Comparison of ENCODE assay signal across 13 mouse cellular contexts in the genomic region with DNA sequence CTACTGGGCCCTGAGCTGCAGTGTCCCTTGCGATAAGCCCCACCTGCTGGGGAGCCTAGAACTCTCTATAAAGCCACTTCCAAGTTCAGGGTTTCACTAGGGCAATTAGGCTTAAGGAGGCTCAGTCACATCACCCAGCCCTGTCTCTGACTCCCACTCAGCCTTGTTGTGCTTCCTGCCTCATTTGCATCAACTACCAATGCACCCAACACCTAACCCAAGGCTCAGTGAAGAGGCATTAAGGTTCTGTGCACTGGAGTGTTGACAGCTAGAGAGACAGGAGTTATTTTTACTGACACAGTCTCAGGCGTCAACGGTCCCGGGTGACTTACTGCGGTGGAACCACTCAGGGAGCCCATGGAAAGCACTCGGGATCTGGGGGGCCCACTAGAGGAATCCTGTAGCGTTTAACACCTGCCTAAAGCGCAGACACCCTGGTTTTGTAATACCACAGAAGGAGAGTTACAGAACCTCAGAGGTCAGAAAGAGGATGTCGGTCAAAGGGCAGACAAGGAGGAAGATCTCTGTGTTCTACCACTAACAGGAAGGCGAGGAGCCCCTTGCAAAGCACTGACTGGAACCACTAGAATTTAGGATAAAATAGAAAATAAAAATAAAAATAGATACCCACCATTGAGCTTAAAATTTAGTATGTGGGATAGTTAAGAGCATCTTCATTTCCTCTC. TPM values are rescaled to one million over a fixed set of nuclear protein-coding genes. Genes with fewer than 3 reads are reported as not detected.
DNase-seq lines count a peak whose midpoint lies in the region; ATAC-seq and TF ChIP-seq lines count a peak whose summit lies in the region.
"Had no signal": no experiment of that assay in that cellular context is flagged by ENCODE, and none has a peak within 500 bp of the region (broad histone marks: within the 10 kb centered on the region; RNA-seq: fewer than 3 reads in every experiment).

No protein-coding gene starts in this region.

- no peak for TF ChIP-seq CTCF in spleen, adult 2 months (IDR thresholded peaks at IDR 0.05; ENCODE audit: extremely low read depth, insufficient read depth, insufficient read length, insufficient replicate concordance)

- H3K4me2 ChIP-seq in heart, embryonic 12.5 days = peak overlapping the region; percentile 37

- no peak overlapping the region for H3K4me3 ChIP-seq in heart, embryonic 12.5 days
- 0 out of 2 replicates have a peak overlapping the region, but pooled peaks have one; percentile 18 for H3K4me3 ChIP-seq in spleen, adult 2 months (ENCODE audit: extremely low read depth, insufficient read depth, insufficient read length)
- H3K4me3 ChIP-seq: embryonic facial prominence, embryonic 10.5 days had no signal

- H3K9me3 ChIP-seq in heart, embryonic 12.5 days (replicated peaks) = no peaks in the 10 kb centered on the region
- H3K9me3 ChIP-seq: embryonic facial prominence, embryonic 10.5 days had no signal

- peak overlapping the region; percentile 79 for H3K27ac ChIP-seq in heart, embryonic 12.5 days (ENCODE audit: poor library complexity, severe bottlenecking)
- H3K27ac ChIP-seq in spleen, adult 2 months (ENCODE audit: insufficient read depth, low read length) = peak overlapping the region; percentile 87
- H3K27ac ChIP-seq: embryonic facial prominence, embryonic 10.5 days; liver, embryonic 14.5 days had no signal

- no peak for TF ChIP-seq POLR2A in spleen, adult 2 months (IDR thresholded peaks at IDR 0.05; ENCODE audit: low read depth, low read length)

- no peak for DNase-seq in heart, postnatal 14 days
- DNase-seq in lung, postnatal 36 days = peak; percentile 54
- no peak for DNase-seq in lung, postnatal 4 days
- DNase-seq in spleen, adult 2 months (ENCODE audit: low read depth in 1 of 2, low spot score in 2 of 2) = peak; percentile 57 to 68
- no peak for DNase-seq in cerebellum, adult 11 months
- no peak for DNase-seq in liver
- DNase-seq: cerebellum, adult 8-10 months; thymus, postnatal 4 days had no signal

- no peak overlapping the region for H3K9ac ChIP-seq in heart, embryonic 12.5 days
- H3K9ac ChIP-seq: liver, embryonic 14.5 days had no signal

- WGBS in heart, embryonic 12.5 days = 34% methylated on average over 10 of the region's 10 CpGs
- 11% methylated on average over 10 of the region's 10 CpGs for whole genome bisulfite sequencing in spleen, adult 2 months

- H3K36me3 ChIP-seq in heart, embryonic 12.5 days = no peaks in the 10 kb centered on the region
- no peaks in the 10 kb centered on the region for H3K36me3 ChIP-seq in spleen, adult 2 months (ENCODE audit: control insufficient read depth, insufficient read depth, low read length)
- H3K36me3 ChIP-seq: embryonic facial prominence, embryonic 10.5 days had no signal

- intact Hi-C loops in heart, postnatal 14 days (cut with DNase I) = no loop called here

- peaks cover 21% of the 10 kb centered on the region; the same call in 1 of the 2 replicates for H3K27me3 ChIP-seq in heart, embryonic 12.5 days (replicated peaks)
- H3K27me3 ChIP-seq in spleen, adult 2 months (ENCODE audit: control insufficient read depth, insufficient read depth, low read length) = no peaks in the 10 kb centered on the region

- H3K4me1 ChIP-seq in heart, embryonic 12.5 days (replicated peaks) = peaks cover 36% of the 10 kb centered on the region
- H3K4me1 ChIP-seq in spleen, adult 2 months (ENCODE audit: control insufficient read depth, insufficient read depth, insufficient read length) = peaks cover 15% of the 10 kb centered on the region; the same call in 1 of the 2 replicates

- ATAC-seq in heart, embryonic 12.5 days (ENCODE audit: insufficient number of reproducible peaks, low FRiP score) = no peak
- ATAC-seq in common myeloid progenitor, adult 5-6 weeks (replicated peaks; ENCODE audit: low read depth, poor library complexity, severe bottlenecking) = peak; percentile 19; the same call in 1 of the 2 replicates
- ATAC-seq: hindbrain, embryonic 16.5 days had no signal

RNA-seq across cellular contexts. Expression of a gene that starts 4.6 kb away (rescaled TPM):
- polyA plus RNA-seq in heart, embryonic 12.5 days (2016; fragmentation: Nextera tagmentation; extraction: Ambion mirVana) = 2.6 and 3.1 TPM in 2 replicates
- total RNA-seq in heart, postnatal 14 days (2021) = 1 to 10 TPM; 3.6 to 5.4 TPM
- 8.0 and 12.0 TPM in 2 replicates for total RNA-seq in common myeloid progenitor, adult 5-6 weeks (2017)
- polyA plus RNA-seq in spleen, adult 2 months (2012; rRNA removed) = 17.4 and 25.5 TPM in 2 replicates

RNA-seq across cellular contexts. Expression of a gene that starts 12.9 kb away (rescaled TPM):
- 0.55 and 0.81 TPM in 2 replicates for polyA plus RNA-seq in heart, embryonic 12.5 days (2016; fragmentation: Nextera tagmentation; extraction: Ambion mirVana)
- 10 to 100 TPM; 23.6 to 29.0 TPM for total RNA-seq in heart, postnatal 14 days (2021)
- total RNA-seq in common myeloid progenitor, adult 5-6 weeks (2017) = not detected in 2 replicates
- 0.59 and 0.68 TPM in 2 replicates for polyA plus RNA-seq in spleen, adult 2 months (2012; rRNA removed)

Comparison
In these comparisons a context has a peak if more than half of its experiments do, and no peak if none do; other contexts are left out.
1. DNase-seq: peak in lung, postnatal 36 days (single experiment) and spleen, adult 2 months (2 of 2); none in heart, postnatal 14 days (0 of 2), lung, postnatal 4 days (0 of 2), cerebellum, adult 11 months (single experiment) and liver (single experiment).
2. RNA of a gene that starts 12.9 kb away (total RNA-seq): 23.6 to 29.0 TPM in heart, postnatal 14 days; not detected in common myeloid progenitor, adult 5-6 weeks; every median in the first group is over 10 times any median in the second.